Mouse (Mus musculus) ES-Bruce4 (cell line): ENCODE results near the gene Ypel1.

Experiments
- CTCF ChIP-seq: IDR thresholded peaks from one replicate; pipeline ENCODE4 v1.8.1; 2011; ENCODE audit warnings: low read depth, low read length
- EP300 ChIP-seq: IDR thresholded peaks from 2 replicates; pipeline ENCODE4 v1.6.1; 2011; ENCODE audit warnings: low read depth, low read length; ENCODE audit not compliant: insufficient read depth
- POLR2A ChIP-seq: IDR thresholded peaks from one replicate; pipeline ENCODE4 v1.8.1; 2011; ENCODE audit warnings: low read length; ENCODE audit not compliant: insufficient read depth

DNA sequence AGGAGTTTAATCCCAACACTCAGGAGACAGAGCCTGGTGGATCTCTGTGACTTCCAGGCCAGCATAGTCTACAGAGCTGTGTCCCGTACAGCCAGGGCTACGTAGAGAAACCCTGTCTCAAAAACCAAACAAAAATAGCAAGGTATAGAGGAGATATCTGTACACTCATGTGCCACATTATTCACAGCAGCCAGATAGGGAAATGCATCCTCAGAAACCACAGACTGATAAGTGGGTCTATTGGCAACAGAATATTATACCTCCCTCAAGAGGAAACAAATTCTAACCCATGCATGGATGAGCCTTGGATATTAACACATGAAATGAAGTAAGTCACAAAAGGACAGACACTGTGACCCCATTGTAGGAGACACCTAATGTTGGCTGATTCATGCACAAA, 1.9 kb upstream of the Ypel1 start:
- TF ChIP-seq POLR2A = no peak
- TF ChIP-seq EP300 = no peak
- no peak for TF ChIP-seq CTCF
